Mouse (Mus musculus) MEL (cell line): ENCODE data around the gene Acsl4. TPM values are rescaled to one million over a fixed set of nuclear protein-coding genes. Genes with fewer than 3 reads are reported as not detected.

Source experiments
- DNase-seq: peaks from one replicate; pipeline ENCODE4 v3.0.0; 2011; ENCODE audit warnings: low read depth, low spot score
- H3K27ac ChIP-seq: 2 replicates; pipeline ENCODE4 v1.5.1; 2012; ENCODE audit warnings: low read depth, mild to moderate bottlenecking, control low read depth, low read length, moderate library complexity; ENCODE audit not compliant: control insufficient read depth
- H3K27me3 ChIP-seq, 2 experiments: fragments of 150-350 bp in 1 of 2; sonication (generic) in 1 of 2; 2 replicates each; pipeline ENCODE4 v1.6.1; 2012; ENCODE audit warnings: low read length in 2 of 2, mild to moderate bottlenecking in 2 of 2, improper control_type of control experiment in 1 of 2, moderate library complexity in 1 of 2; ENCODE audit not compliant: insufficient read depth in 2 of 2, control insufficient read depth in 1 of 2
- H3K36me3 ChIP-seq, 2 experiments: 2 replicates each; pipeline ENCODE4 v1.6.1; 2012 to 2014; ENCODE audit warnings: low read length in 2 of 2, improper control_type of control experiment in 1 of 2, inconsistent platforms in 1 of 2, mild to moderate bottlenecking in 1 of 2; ENCODE audit not compliant: insufficient read depth in 2 of 2, control insufficient read depth in 1 of 2
- H3K4me1 ChIP-seq, 2 experiments: fragments of 150-350 bp in 1 of 2; sonication (generic) in 1 of 2; 2 replicates each; pipeline ENCODE4 v1.6.1; 2012; ENCODE audit warnings: low read length in 2 of 2, improper control_type of control experiment in 1 of 2, mild to moderate bottlenecking in 1 of 2; ENCODE audit not compliant: insufficient read depth in 2 of 2, control insufficient read depth in 1 of 2
- H3K4me3 ChIP-seq, 2 experiments: fragments of 150-350 bp in 1 of 2; sonication (generic) in 1 of 2; 2 replicates each; pipeline ENCODE4 v1.5.1; 2012; ENCODE audit warnings: low read depth in 2 of 2, low read length in 2 of 2, mild to moderate bottlenecking in 2 of 2, moderate library complexity in 2 of 2, control low read depth in 1 of 2, improper control_type of control experiment in 1 of 2; ENCODE audit not compliant: control insufficient read depth in 1 of 2, insufficient read depth in 1 of 2
- H3K79me2 ChIP-seq: 2 replicates; pipeline ENCODE4 v1.6.1; 2012; ENCODE audit warnings: mild to moderate bottlenecking, low read length, moderate library complexity; ENCODE audit not compliant: control insufficient read depth, poor library complexity, insufficient read depth
- H3K9ac ChIP-seq: 2 replicates; pipeline ENCODE4 v1.6.1; 2012; ENCODE audit warnings: low read depth, mild to moderate bottlenecking, control low read depth, low read length, moderate library complexity; ENCODE audit not compliant: control insufficient read depth, poor library complexity, severe bottlenecking
- H3K9me3 ChIP-seq: fragments of 150-350 bp; sonication (generic); replicated peaks from 2 replicates; pipeline ENCODE4 v1.6.1; 2012; ENCODE audit warnings: mild to moderate bottlenecking, low read length, improper control_type of control experiment, moderate library complexity; ENCODE audit not compliant: insufficient read depth
- CHD1 ChIP-seq: IDR thresholded peaks from 2 replicates; pipeline ENCODE4 v1.6.1; 2012; ENCODE audit warnings: low read depth, mild to moderate bottlenecking, inconsistent platforms, low read length, improper control_type of control experiment
- CHD2 ChIP-seq: IDR thresholded peaks from 2 replicates; pipeline ENCODE4 v1.6.1; 2011; ENCODE audit warnings: low read length, improper control_type of control experiment
- CTCF ChIP-seq, 3 experiments: IDR thresholded peaks in 2 of 3; conservative IDR thresholded peaks in 1 of 3; 2 replicates each; pipeline ENCODE4 v1.5.1; 2011 to 2012; ENCODE audit warnings: low read length in 3 of 3, low read depth in 2 of 3, mild to moderate bottlenecking in 2 of 3, improper control_type of control experiment in 1 of 3, inconsistent platforms in 1 of 3, mixed read lengths in 1 of 3, moderate library complexity in 1 of 3; ENCODE audit not compliant: control insufficient read depth in 1 of 3, insufficient read depth in 1 of 3, poor library complexity in 1 of 3, severe bottlenecking in 1 of 3
- EP300 ChIP-seq, 2 experiments: IDR thresholded peaks; 2 replicates each; pipeline ENCODE4 v1.6.1; 2011; ENCODE audit warnings: improper control_type of control experiment in 2 of 2, low read length in 2 of 2, low read depth in 1 of 2, mild to moderate bottlenecking in 1 of 2
- ETS1 ChIP-seq: IDR thresholded peaks from 2 replicates; pipeline ENCODE4 v1.6.1; 2012; ENCODE audit warnings: low read depth, mild to moderate bottlenecking, inconsistent platforms, low read length, improper control_type of control experiment, moderate library complexity
- GATA1 ChIP-seq: IDR thresholded peaks from 2 replicates; pipeline ENCODE4 v1.6.1; 2011; ENCODE audit warnings: low read depth, low read length, improper control_type of control experiment
- MAFK ChIP-seq: IDR thresholded peaks from 2 replicates; pipeline ENCODE4 v1.6.1; 2011; ENCODE audit warnings: low read depth, mild to moderate bottlenecking, low read length, improper control_type of control experiment, borderline replicate concordance
- MAX ChIP-seq: IDR thresholded peaks from 2 replicates; pipeline ENCODE4 v1.6.1; 2011; ENCODE audit warnings: low read length, improper control_type of control experiment
- MEF2A ChIP-seq: IDR thresholded peaks from 2 replicates; pipeline ENCODE4 v1.6.1; 2014; ENCODE audit warnings: low read depth, mild to moderate bottlenecking, inconsistent platforms, low read length, improper control_type of control experiment; ENCODE audit not compliant: poor library complexity, insufficient replicate concordance, severe bottlenecking; ENCODE audit errors: extremely low read depth
- MXI1 ChIP-seq: IDR thresholded peaks from 2 replicates; pipeline ENCODE4 v1.6.1; 2011; ENCODE audit warnings: mild to moderate bottlenecking, low read depth, low read length, improper control_type of control experiment
- MYB ChIP-seq: IDR thresholded peaks from 2 replicates; pipeline ENCODE4 v1.6.1; 2011; ENCODE audit warnings: mild to moderate bottlenecking, low read depth, low read length, improper control_type of control experiment
- MYC ChIP-seq: IDR thresholded peaks from 2 replicates; pipeline ENCODE4 v1.6.1; 2011; ENCODE audit warnings: low read depth, mild to moderate bottlenecking, low read length, improper control_type of control experiment, moderate library complexity
- NELFE ChIP-seq: IDR thresholded peaks from 2 replicates; pipeline ENCODE4 v1.6.1; 2011; ENCODE audit warnings: low read depth, low read length, improper control_type of control experiment
- POLR2A ChIP-seq, 2 experiments: IDR thresholded peaks; 2 replicates each; pipeline ENCODE4 v1.6.1; 2011 to 2012; ENCODE audit warnings: low read length in 2 of 2, mild to moderate bottlenecking in 2 of 2, control low read depth in 1 of 2, improper control_type of control experiment in 1 of 2, low read depth in 1 of 2, moderate library complexity in 1 of 2; ENCODE audit not compliant: control insufficient read depth in 1 of 2, insufficient read depth in 1 of 2, poor library complexity in 1 of 2
- POLR2AphosphoS2 ChIP-seq: IDR thresholded peaks from 2 replicates; pipeline ENCODE4 v1.6.1; 2011; ENCODE audit warnings: low read length, improper control_type of control experiment
- POLR2AphosphoS5 ChIP-seq: IDR thresholded peaks from 2 replicates; pipeline ENCODE4 v1.6.1; 2012; ENCODE audit warnings: low read depth, borderline replicate concordance, mild to moderate bottlenecking, inconsistent platforms, low read length, moderate library complexity, mixed read lengths
- RAD21 ChIP-seq: IDR thresholded peaks from 2 replicates; pipeline ENCODE4 v1.6.1; 2011; ENCODE audit warnings: mild to moderate bottlenecking, low read depth, low read length, improper control_type of control experiment
- RCOR1 ChIP-seq: IDR thresholded peaks from 2 replicates; pipeline ENCODE4 v1.6.1; 2012; ENCODE audit warnings: low read depth, mild to moderate bottlenecking, inconsistent platforms, low read length, improper control_type of control experiment
- SIN3A ChIP-seq: IDR thresholded peaks from 2 replicates; pipeline ENCODE4 v1.6.1; 2012; ENCODE audit warnings: low read length, improper control_type of control experiment, inconsistent platforms
- SMC3 ChIP-seq: IDR thresholded peaks from 2 replicates; pipeline ENCODE4 v1.6.1; 2011; ENCODE audit warnings: low read depth, low read length, improper control_type of control experiment
- TBP ChIP-seq: IDR thresholded peaks from 2 replicates; pipeline ENCODE4 v1.8.0; 2011; ENCODE audit warnings: low read depth, low read length, improper control_type of control experiment
- UBTF ChIP-seq: IDR thresholded peaks from 2 replicates; pipeline ENCODE4 v1.6.1; 2012; ENCODE audit warnings: low read depth, mild to moderate bottlenecking, inconsistent platforms, low read length, improper control_type of control experiment, moderate library complexity, borderline replicate concordance; ENCODE audit not compliant: insufficient read depth
- USF1 ChIP-seq: IDR thresholded peaks from 2 replicates; pipeline ENCODE4 v1.6.1; 2014; ENCODE audit warnings: low read depth, mild to moderate bottlenecking, inconsistent platforms, low read length, improper control_type of control experiment, moderate library complexity
- USF2 ChIP-seq, 2 experiments: IDR thresholded peaks; 2 replicates each; pipeline ENCODE4 v1.6.1; 2011 to 2012; ENCODE audit warnings: improper control_type of control experiment in 2 of 2, low read length in 2 of 2, borderline replicate concordance in 1 of 2, inconsistent platforms in 1 of 2, low read depth in 1 of 2, mild to moderate bottlenecking in 1 of 2; ENCODE audit not compliant: insufficient read depth in 1 of 2
- ZC3H11A ChIP-seq: IDR thresholded peaks from 2 replicates; pipeline ENCODE4 v1.6.1; 2012; ENCODE audit warnings: low read depth, mild to moderate bottlenecking, inconsistent platforms, low read length, improper control_type of control experiment
- ZKSCAN1 ChIP-seq: IDR thresholded peaks from 2 replicates; pipeline ENCODE4 v1.6.1; 2012; ENCODE audit warnings: low read depth, mild to moderate bottlenecking, inconsistent platforms, low read length, improper control_type of control experiment, moderate library complexity
- ZNF384 ChIP-seq: IDR thresholded peaks from 2 replicates; pipeline ENCODE4 v1.6.1; 2012; ENCODE audit warnings: low read depth, mild to moderate bottlenecking, inconsistent platforms, low read length, improper control_type of control experiment
- polyA plus RNA-seq, 2 experiments: library from polyadenylated mRNA; stranded (reverse) in 1 of 2; unstranded in 1 of 2; fragments of >175 nt in 1 of 2; fragments of >200 nt in 1 of 2; gene quantifications; 2 replicates each; pipeline versions ENCODE4 v1.2.1 to v1.2.4; 2012; ENCODE audit warnings: low replicate concordance in 2 of 2, low read depth in 1 of 2; ENCODE audit not compliant: insufficient read length in 2 of 2, insufficient read depth in 1 of 2, missing spikeins in 1 of 2
- total RNA-seq: library from RNA; depleted of rRNA; stranded (reverse); fragments of 300-350 nt; gene quantifications from 2 replicates; pipeline ENCODE4 v1.2.3, GENCODE M21; 2012

Acsl4 gene
- total and polyA plus RNA-seq, 3 experiments: 17.1 to 100 (median 17.7) TPM

DNA sequence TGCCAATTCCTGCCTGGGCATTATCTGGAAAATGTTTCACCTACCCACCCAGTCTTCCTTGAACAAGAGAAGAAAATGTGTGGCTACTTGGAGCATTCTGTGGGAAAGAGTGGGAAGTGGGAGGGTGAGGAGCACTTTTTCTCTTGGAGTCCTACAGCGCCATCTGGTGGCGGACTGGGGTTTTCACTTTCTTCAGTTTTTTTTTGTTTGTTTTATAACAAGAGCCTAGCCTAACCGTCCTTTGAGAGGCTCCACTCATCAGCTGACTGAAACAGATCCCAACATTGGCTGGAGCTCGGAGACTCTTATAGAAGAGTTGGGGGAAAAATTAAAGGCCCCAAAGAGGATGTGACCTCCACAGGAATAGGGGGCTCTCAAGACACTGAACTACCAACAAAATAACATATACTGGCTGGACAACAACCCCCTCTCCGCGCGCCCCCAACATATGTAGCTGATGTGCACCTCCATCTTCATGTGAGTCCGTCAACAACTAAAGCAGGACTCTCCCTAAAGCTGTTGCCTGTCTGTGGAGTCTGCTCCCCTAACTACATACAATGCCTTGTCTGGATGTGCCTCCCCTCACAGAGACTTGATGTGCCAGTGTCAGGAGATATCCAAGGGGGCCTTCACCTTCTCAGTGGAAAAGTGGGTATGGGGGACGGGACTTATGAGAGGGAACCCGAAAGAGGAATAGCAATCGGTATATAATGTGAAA is 75.9 kb downstream of the Acsl4 start:
- H3K9me3 ChIP-seq: no peaks in the 10 kb centered on the region
- no peak overlapping the region for H3K4me3 ChIP-seq
- peaks cover 0 to under 1% of the 10 kb centered on the region in 2 experiments; a peak in 1 of 4 replicates for H3K36me3 ChIP-seq
- peaks cover 0 to 3% of the 10 kb centered on the region in 2 experiments; a peak in 1 of 4 replicates for H3K27me3 ChIP-seq
- TF ChIP-seq ZC3H11A (peak; percentile 73), SMC3 (peak; percentile 92), RAD21 (peak; percentile 83), CTCF (IDR thresholded peaks at IDR 0.05 in 2 of 3, conservative IDR thresholded peaks at IDR 0.05 in 1 of 3; ENCODE audit: control insufficient read depth in 1 of 3, insufficient read depth in 1 of 3, low read depth in 2 of 3, low read length in 3 of 3, poor library complexity in 1 of 3, severe bottlenecking in 1 of 3) (peak; percentile 59 to 89 (median 79)), CHD1 (no peak), TBP (no peak), MAFK (no peak), USF1 (peak; percentile 44; the same call in 1 of the 2 replicates), ZNF384 (peak; percentile 88), GATA1 (no peak), RCOR1 (no peak)
- TF ChIP-seq, all 39 proteins: peak for 6
- Histone ChIP-seq H3K9ac (no peak overlapping the region), H3K27ac (no peak overlapping the region), H3K4me1 (no peaks in the 10 kb centered on the region), H3K79me2 (no peaks in the 10 kb centered on the region)
- peak; percentile 73 for DNase-seq

GRCm38 (mm10) chrX:142310431-142310830 is 79.9 kb downstream of the Acsl4 start:
- Histone ChIP-seq H3K4me1 (no peaks in the 10 kb centered on the region), H3K4me3 (no peak overlapping the region)
- TF ChIP-seq MYB: no peak
- TF ChIP-seq MAFK: no peak
- TF ChIP-seq SIN3A: no peak
- no peak for TF ChIP-seq ETS1
- no peak for TF ChIP-seq UBTF
- no peak for TF ChIP-seq POLR2A (IDR thresholded peaks at IDR 0.05; ENCODE audit: control insufficient read depth in 1 of 2, insufficient read depth in 1 of 2, low read depth in 1 of 2, low read length in 2 of 2, poor library complexity in 1 of 2)
- TF ChIP-seq ZKSCAN1: no peak
- TF ChIP-seq MEF2A: no peak
- no peak for TF ChIP-seq POLR2AphosphoS2
- no peak for TF ChIP-seq MXI1
- no peak for TF ChIP-seq POLR2AphosphoS5
- TF ChIP-seq CHD2: no peak
- no peak for TF ChIP-seq USF2 (IDR thresholded peaks at IDR 0.05; ENCODE audit: borderline replicate concordance in 1 of 2, insufficient read depth in 1 of 2, low read depth in 1 of 2, low read length in 2 of 2)
- TF ChIP-seq NELFE: no peak
- TF ChIP-seq RAD21: no peak
- no peak for TF ChIP-seq EP300 (IDR thresholded peaks at IDR 0.05; ENCODE audit: low read depth in 1 of 2, low read length in 2 of 2)
- no peak for TF ChIP-seq RCOR1
- no peak for TF ChIP-seq MAX
- no peak for TF ChIP-seq ZC3H11A
- no peak for TF ChIP-seq MYC
- TF ChIP-seq, all 39 proteins: peak for 0
- peaks cover 3% of the 10 kb centered on the region in 2 experiments for H3K27me3 ChIP-seq
- no peaks in the 10 kb centered on the region for H3K79me2 ChIP-seq
- no peaks in the 10 kb centered on the region for H3K36me3 ChIP-seq
- H3K9me3 ChIP-seq: no peaks in the 10 kb centered on the region
- DNase-seq: no peak
- H3K27ac ChIP-seq: no peak overlapping the region
- H3K9ac ChIP-seq: no peak overlapping the region
